Mouse (Mus musculus): ENCODE measurements around the gene Pak1ip1. TPM values are rescaled to one million over a fixed set of nuclear protein-coding genes. Genes with fewer than 3 reads are reported as not detected.

Gene Pak1ip1
- polyA plus RNA-seq (2012) = 35.7 and 43.8 TPM in 2 replicates

- TF ChIP-seq GATA1 (IDR thresholded peaks at IDR 0.05; ENCODE audit: low read length) = no peak
These were observed at the start of gene Pak1ip1 for GRCm38 (mm10) chr13:41000926-41001639. Gene Pak1ip1 (plus strand): TSS chr13:41001023.

- no peak for TF ChIP-seq GATA1 (IDR thresholded peaks at IDR 0.05; ENCODE audit: low read length)
These were observed 49.3 kb upstream of the Pak1ip1 start for GRCm38 (mm10) chr13:40951386-40951976.

- no peak for TF ChIP-seq GATA1 (IDR thresholded peaks at IDR 0.05; ENCODE audit: low read length)
These were observed 47.6 kb upstream of the Pak1ip1 start for GRCm38 (mm10) chr13:40953231-40953630.

- TF ChIP-seq GATA1 (IDR thresholded peaks at IDR 0.05; ENCODE audit: low read length) = no peak
These were observed 45.0 kb upstream of the Pak1ip1 start for GRCm38 (mm10) chr13:40955773-40956172.

- no peak for TF ChIP-seq GATA1 (IDR thresholded peaks at IDR 0.05; ENCODE audit: low read length)
These were observed 33.2 kb upstream of the Pak1ip1 start for GRCm38 (mm10) chr13:40967609-40968008.

- TF ChIP-seq GATA1 (IDR thresholded peaks at IDR 0.05; ENCODE audit: low read length) = no peak
These were observed 32.3 kb upstream of the Pak1ip1 start for GRCm38 (mm10) chr13:40968564-40968963.

- TF ChIP-seq GATA1 (IDR thresholded peaks at IDR 0.05; ENCODE audit: low read length) = no peak
These were observed 30.9 kb upstream of the Pak1ip1 start for GRCm38 (mm10) chr13:40969761-40970390.

GRCm38 (mm10) chr13:40971261-40971660 is 29.6 kb upstream of the Pak1ip1 start:
- TF ChIP-seq GATA1 (IDR thresholded peaks at IDR 0.05; ENCODE audit: low read length) = no peak

- no peak for TF ChIP-seq GATA1 (IDR thresholded peaks at IDR 0.05; ENCODE audit: low read length)
These were observed 29.0 kb upstream of the Pak1ip1 start for GRCm38 (mm10) chr13:40971831-40972230.

GRCm38 (mm10) chr13:40972976-40973375 is 27.8 kb upstream of the Pak1ip1 start:
- TF ChIP-seq GATA1 (IDR thresholded peaks at IDR 0.05; ENCODE audit: low read length) = no peak

- TF ChIP-seq GATA1 (IDR thresholded peaks at IDR 0.05; ENCODE audit: low read length) = no peak
These were observed 23.2 kb upstream of the Pak1ip1 start for GRCm38 (mm10) chr13:40977609-40978008.

GRCm38 (mm10) chr13:40978652-40979051 is 22.2 kb upstream of the Pak1ip1 start:
- TF ChIP-seq GATA1 (IDR thresholded peaks at IDR 0.05; ENCODE audit: low read length) = no peak

GRCm38 (mm10) chr13:40979321-40979720 is 21.5 kb upstream of the Pak1ip1 start:
- TF ChIP-seq GATA1 (IDR thresholded peaks at IDR 0.05; ENCODE audit: low read length) = no peak

GRCm38 (mm10) chr13:40982759-40983158 is 18.1 kb upstream of the Pak1ip1 start:
- no peak for TF ChIP-seq GATA1 (IDR thresholded peaks at IDR 0.05; ENCODE audit: low read length)

- no peak for TF ChIP-seq GATA1 (IDR thresholded peaks at IDR 0.05; ENCODE audit: low read length)
These were observed 14.7 kb upstream of the Pak1ip1 start for GRCm38 (mm10) chr13:40986081-40986480.

- TF ChIP-seq GATA1 (IDR thresholded peaks at IDR 0.05; ENCODE audit: low read length) = no peak
These were observed 12.4 kb upstream of the Pak1ip1 start for GRCm38 (mm10) chr13:40988418-40988817.
